Mouse (Mus musculus) 3T3-L1 (cell line): ENCODE results near the gene Prdx5.

Experiments
- DNase-seq: peaks from one replicate; pipeline ENCODE4 v3.0.0-alpha.2; 2015; ENCODE audit warnings: low read depth, low spot score

Prdx5 gene

DNA sequence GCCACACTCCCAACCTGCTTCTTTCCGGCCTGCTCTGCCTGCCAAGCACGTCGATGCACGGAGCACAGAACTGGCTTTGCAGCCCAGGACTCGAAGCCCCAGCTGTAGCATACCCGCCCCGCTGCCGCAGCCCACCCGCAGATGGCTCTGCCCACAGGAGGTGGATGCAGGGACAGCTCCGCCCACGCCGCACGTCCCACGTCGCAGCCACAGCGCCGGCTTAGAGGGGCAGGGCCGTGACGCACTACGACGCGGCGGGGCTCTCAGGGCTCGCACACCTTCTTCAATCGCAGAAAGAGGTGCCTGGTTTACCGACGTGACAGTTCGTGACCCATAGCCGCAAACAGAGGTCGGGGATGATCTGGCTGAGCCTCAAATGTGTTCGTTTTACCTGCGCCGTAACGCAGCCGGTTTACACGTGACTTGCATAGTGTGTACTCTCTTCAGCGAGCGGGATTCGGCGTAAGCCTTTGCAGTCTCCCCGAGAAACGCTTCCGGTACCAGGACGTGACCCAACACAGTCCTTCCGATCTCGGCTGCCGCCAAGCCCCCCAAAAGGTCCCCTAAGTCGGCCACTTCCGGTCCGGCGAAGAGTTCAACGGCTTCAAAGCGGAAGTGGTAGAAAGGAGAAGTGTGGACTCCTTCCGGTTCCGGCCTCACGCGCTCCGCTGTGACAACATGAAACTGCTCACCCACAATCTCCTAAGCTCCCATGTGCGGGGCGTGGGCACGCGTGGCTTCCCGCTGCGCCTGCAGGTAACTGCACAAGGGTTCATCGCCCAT is at the start of gene Prdx5, which contains the start of gene Trmt112:
TSS of gene Prdx5 (minus strand) at position 600 of the 783 bp plus-strand sequence.
TSS of gene Trmt112 (plus strand) at position 192 of the 783 bp plus-strand sequence.
- peak; percentile 98 for DNase-seq

DNA sequence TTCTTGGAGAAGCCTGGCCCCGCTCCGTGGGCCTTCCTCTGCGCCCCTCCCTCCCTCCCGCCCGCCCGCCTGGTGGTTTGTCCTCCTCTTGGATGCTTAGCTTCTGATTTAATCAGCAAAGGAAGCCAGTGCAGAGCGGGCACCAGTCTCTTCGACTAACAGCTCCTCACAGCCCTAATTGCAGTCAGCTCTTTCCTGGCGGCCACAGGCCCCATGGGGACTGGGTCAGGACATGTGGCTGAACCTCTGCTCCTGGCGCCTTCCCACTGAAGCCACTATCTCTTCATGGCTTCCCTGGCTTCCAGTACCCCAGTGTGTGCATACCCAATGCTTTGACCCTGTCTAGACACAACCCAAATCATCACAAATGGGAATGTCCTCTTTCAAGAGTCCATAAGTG is 46.6 kb upstream of the Prdx5 start:
- no peak for DNase-seq

DNA sequence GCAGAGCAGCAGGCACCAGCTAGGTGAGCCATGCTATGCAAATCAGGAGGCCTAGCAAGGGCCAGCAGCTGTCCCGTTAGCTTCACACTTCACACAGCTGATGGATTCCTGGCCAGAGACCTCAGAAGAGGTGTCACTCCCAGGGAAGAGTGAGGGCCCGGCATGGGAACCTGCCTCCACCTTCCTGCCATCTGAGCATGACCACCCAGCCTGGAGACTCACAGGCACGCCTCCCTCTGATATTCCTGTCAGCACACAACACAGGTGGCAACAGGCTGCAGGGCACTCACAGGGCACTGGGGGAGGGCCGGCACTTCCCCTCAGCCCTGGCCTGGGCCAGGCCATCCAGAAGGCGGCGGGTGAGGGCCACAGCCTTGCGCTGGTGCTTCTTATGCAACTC is 45.5 kb upstream of the Prdx5 start:
- DNase-seq = no peak

DNA sequence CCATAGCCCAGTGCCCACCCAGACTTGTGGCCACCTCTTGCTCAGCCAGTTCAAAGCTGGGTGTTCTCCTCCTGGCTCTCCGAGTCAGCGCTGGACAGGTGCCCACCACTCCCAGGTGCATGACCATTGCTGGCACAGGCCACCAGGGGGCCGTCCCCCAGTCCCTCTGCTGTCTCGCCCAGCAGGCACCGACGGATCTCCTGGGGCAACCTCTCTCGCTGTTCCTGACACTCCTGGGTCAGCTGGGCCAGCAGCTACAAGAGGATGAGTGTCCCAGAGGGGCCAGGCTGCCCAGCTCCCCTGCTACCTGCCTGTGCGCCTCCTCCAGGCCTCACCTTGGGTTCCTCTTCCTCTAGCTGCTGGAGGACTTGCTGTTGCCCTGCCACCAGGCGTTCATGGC is 44.1 kb upstream of the Prdx5 start:
- peak; percentile 63 for DNase-seq

DNA sequence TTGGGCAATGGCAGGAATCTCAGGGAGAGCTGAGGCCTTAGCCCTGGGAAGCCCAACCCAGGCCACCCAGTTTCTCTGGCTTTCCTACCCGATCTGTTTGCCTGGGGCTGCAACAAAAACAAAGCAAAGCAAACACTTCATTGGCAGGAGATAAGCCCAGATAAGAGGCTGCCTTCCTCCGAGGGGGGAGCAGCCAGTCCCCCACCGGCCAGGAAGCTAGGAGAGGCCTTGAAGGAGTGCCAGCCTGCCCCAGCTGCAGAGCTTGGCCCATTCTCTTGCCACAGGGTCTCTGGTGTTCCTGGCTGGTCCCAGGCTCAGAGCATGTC is 42.8 kb upstream of the Prdx5 start:
- DNase-seq = no peak

DNA sequence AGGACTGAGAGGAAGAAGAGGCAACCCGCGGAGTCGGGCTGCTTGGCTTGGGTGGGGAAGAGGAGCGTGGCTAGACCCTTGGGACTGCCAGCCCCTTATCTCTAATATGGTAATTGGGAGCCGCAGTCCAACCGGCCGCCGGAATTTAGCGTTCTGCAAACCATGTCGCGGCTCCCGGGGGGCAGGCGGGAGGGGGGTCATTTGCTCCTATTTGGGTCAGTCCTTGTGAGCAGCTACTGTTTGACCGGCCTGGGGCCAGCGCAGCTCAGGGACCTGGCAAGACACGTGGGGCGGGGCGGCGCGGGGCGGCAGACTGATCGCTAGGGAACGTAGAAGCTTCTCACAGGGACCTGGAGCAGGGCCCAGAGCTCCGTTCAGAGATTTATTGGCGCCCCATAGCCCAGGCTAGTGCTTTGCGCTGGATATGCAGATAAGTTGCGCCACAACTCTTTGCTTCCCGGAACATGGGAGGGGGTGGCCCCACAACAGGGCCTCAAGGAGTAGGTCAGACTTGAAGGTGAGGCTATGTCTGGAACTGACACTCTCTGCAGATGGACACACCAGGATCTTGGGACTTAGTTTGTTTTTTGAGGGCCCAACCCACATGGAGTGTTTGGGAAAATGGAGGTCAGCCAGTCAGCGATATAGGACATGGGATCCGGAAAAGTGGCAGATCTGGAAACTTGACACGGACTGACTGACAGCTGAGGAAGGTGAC is 42.2 kb upstream of the Prdx5 start:
- DNase-seq = peak; percentile 89

DNA sequence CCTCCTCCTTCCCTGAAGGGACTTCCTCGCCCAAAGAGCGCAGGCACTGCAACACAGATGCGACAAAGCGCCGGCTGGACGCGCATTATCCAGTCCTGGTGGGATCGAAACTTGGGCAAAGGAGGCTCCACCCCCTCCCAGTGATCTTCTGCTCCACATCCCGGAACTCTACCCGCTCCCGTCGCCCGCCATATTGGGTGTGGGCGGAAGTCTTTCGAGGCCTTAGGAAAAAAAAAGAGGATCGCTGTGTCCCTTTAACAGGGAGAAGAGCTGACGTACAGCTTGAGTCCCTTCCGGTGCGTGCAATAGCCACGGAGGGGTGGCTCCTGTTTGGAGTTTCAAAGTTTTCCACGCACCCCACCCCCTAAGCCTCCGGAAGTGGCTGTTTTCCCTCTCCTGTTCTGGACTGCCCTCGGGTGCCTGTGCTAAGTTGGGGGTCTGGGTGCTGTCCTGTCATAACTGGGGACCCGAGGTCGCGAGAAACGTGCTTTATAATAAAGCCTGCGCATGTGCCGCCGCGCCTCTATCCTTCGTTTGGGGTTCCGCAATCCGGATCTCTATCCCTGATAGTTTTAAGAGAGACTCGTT is 41.6 kb upstream of the Prdx5 start:
- DNase-seq = peak; percentile 99

DNA sequence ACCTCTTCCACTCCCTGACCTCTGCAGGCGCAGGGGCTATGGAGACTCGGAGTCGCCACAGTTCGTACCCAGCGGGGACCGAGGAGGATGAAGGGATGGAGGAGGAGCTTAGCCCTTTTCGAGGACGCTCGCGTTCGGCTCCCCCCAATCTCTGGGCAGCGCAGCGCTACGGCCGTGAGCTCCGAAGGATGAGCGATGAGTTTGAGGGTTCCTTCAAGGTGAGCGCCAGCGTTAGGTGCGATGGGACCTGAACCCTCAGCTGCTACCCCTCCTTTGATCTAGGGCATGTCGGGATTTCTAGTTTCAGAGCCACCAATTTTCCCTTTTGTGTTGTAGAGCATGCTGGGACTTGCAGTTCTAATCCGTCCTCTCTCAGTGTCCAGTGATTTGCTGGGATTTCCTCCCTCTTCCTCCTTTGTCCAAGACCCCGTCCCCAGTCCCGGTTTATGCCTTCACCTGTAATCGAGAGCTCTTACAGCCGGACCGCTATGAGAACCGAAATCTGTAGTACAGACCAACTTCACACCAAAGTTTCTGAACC is 40.8 kb upstream of the Prdx5 start:
- DNase-seq = peak; percentile 75

DNA sequence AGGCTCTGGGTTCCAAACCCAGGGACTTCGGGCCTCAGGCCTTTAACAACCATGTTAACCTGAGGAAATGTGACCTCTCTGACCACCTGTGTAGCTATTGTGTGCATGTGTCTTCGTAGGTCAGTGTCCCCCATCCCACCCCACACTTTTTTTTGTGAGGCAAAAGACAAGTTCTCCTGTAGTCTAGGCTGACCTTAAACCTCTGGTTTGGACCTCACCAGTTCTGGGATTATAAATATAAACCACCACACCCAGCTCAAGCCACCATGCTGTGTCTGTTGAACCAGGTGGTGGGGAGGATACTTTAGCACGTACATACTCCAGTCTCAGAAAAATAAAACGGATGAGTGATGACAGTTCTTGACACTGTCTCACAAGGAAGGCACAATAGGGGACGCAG is 40.0 kb upstream of the Prdx5 start:
- no peak for DNase-seq

DNA sequence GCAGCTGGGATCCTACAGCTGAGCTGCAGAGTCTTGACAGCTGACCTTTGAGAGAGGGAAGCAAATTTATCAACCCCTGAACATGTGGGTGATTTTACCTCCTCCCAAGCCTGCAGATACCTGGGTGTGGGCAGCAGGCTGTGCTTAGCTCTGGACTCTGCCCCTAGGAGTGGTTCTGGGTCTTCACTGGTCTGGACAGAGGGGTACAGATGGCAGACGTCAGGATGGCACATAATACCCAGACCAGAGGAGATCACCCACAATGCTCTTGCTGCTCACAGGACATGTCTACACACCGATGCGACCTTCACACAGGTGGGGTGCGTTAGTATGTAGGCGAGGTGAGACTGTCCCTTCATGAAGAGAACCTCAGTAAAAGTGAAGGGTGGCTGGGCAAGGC is 39.6 kb upstream of the Prdx5 start:
- peak; percentile 29 for DNase-seq

DNA sequence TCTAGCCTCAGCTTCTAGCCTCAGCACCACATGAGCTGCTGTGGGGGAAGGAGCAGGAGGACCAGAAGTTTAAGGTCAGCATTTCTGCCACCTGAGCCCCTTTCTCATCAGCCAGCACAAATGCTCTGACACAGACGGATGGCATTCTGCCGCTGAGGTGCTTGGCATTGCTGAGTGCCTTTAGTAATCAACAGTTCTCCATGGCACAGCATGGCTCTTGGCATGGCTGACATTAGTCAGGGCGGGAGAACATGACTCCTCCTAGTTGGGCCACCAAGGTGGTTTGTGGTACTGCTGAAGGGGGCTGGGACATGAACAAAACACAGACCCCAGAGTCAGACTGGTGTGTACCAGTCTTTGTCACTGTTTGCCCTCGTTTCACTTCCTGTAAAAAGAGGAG is 38.3 kb upstream of the Prdx5 start:
- DNase-seq = no peak

DNA sequence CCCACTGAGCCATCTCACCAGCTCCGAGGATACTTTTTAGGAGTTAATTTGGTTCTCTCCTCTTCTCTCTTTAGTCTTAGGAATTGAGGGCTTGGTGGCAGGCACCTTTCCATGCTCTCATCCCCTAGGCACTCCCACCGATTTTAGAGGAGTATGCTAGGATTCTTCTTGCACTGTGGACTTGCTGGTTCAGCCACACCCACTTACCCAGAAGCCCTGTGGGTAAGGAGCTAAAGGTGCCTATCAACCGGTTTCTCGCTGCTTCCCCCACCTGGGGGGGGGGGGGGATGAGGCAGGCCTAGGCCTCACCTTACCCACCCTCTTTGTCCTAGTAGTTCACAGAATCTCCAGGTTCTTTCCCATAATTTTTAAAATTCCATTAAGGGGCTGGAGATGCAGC is 37.8 kb upstream of the Prdx5 start:
- DNase-seq = no peak

DNA sequence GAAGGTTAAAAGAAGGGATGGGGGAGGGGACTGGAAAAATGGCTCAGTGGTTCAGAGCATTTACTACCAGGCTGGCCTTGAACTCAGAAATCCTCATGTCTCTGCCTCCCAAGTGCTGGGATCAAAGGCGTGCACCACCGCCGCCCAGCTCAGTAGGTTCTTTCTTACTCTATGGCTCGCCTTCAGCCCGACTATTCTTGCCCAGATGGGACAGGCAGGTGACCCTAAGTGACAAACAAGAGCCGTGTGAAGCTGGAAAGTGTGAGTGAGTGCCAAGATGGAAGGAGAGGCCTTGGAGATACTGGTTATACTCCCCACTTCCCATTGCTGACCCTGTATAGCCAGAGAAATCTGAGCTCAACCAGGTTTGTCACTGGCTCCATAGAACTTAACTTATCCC is 33.8 kb upstream of the Prdx5 start:
- DNase-seq = no peak

DNA sequence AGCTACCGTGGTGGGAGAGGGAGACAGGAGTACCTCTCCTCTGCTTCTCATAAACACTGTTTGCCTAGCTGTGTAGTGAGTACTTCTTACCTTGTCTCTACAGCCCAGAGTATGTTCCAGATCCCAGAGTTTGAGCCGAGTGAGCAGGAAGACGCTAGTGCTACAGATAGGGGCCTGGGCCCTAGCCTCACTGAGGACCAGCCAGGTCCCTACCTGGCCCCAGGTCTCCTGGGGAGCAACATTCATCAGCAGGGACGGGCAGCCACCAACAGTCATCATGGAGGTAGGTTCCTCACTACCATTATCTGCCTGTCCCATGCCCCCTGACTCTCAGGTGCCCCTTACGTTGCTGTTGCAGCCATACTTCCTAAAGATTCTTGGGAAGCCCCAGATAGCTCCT is 32.9 kb upstream of the Prdx5 start:
- no peak for DNase-seq

DNA sequence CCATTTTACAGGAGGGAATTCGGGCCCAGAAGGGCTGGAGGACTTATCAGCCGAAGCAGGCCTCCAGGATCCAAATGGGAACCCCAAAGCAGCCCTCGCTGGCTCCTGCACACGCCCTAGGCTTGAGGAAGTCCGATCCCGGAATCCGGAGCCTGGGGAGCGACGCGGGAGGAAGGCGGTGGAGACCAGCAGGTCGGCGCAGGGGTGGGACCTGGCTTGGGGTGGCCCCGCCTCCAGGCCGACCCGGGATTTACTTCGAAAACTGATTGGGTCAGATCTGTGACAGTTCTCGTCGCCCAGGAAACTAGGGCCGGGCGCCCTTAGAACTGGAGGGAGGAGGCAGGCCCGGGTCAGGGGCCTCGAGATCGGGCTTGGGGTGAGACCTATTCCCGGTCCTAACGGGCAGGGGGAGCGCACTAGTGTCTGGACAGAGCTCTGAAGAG is 32.4 kb upstream of the Prdx5 start, which contains the start of gene Gpr137:
TSS of gene Gpr137 (minus strand) at position 232 of the 443 bp plus-strand sequence.
- DNase-seq = peak; percentile 97

DNA sequence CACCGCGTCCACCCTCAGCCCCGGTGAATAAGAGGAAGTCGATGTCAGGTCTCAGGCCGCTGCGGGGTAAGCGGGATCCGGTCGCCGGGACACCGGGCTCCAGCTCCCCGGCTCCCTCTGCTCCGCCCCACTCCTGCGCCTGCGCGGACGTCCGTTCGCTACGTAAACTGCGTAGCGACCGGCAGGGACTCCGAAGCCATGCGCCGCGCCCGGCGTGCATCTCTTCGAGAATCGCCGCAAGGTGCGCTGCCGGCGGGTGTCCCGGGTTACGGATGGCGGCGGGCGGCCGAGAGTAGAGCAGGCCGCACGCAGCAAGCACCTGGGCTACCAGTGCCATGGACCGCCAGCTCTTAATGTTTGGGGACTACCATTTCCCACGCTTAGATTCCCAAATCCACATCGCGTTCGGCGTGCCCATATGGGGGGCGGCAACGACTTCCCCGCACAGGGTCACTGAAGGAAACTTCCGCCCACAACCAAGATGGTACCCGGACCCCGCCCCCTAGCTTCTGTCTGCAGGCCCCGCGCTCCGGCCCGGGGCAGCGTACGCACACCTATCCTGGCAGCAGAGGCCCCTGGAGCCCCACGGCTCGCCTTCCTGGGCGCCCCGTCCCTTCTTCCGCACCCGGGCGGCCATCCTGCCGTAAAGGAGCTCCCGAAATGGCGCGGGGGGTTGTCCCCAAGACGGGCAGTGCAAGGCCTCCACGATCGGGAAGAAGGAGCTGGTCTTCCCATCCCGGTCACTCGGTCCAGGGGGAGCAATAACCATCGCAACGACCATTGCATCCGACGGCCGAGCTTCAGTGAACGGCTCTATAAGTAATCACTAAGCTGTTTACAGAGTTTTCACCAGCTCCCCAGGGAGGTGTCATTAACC is 31.7 kb upstream of the Prdx5 start, which contains the start of gene Bad:
TSS of gene Bad (plus strand) at position 490 of the 877 bp plus-strand sequence.
- peak; percentile 90 for DNase-seq

DNA sequence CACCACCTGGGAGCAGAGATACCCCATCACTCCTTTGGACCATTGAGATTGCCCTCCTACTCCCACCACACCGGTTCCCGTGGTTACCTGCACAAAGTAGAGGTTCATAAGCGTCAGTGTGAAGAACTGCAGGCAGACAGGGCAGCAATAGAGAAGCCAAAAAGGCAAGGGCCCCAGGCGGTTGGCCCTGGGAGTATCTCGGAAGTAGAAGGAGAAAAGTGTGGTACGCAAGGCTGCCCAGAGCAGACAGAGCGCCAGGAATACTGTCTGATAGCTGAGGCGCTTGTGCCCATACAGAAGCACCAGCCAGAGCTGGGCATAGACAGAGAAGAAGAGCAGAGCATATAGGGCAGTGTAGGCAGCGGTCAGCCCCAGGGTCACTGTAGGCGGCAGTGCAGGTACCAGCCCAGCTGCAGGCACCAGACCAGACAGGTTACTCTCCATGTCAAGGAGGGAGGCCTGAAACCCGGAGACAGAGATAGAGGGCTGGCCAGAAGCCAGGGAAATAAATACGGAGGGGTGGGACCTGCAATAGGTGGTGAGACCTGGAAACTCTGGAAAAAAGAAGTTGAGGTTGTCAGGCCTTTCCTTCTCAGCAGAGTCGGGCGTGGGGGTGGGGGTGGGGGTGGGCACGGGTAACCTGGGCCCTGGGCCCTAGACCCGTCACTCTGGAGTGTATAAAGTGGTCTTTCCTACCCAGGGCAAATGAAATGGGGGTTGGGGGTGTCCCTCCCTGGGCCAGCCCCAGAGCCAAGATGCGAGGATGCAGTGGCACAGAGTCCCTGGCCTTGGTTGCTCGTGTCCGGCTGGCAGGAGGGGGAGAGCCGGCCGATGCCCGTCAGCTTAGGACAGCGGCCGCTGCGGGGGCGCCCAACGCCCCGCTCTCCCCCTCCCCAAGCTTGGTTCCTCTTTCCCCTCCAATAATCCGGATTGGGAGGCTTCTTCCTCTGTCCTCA is 30.8 kb upstream of the Prdx5 start:
- peak; percentile 31 for DNase-seq

DNA sequence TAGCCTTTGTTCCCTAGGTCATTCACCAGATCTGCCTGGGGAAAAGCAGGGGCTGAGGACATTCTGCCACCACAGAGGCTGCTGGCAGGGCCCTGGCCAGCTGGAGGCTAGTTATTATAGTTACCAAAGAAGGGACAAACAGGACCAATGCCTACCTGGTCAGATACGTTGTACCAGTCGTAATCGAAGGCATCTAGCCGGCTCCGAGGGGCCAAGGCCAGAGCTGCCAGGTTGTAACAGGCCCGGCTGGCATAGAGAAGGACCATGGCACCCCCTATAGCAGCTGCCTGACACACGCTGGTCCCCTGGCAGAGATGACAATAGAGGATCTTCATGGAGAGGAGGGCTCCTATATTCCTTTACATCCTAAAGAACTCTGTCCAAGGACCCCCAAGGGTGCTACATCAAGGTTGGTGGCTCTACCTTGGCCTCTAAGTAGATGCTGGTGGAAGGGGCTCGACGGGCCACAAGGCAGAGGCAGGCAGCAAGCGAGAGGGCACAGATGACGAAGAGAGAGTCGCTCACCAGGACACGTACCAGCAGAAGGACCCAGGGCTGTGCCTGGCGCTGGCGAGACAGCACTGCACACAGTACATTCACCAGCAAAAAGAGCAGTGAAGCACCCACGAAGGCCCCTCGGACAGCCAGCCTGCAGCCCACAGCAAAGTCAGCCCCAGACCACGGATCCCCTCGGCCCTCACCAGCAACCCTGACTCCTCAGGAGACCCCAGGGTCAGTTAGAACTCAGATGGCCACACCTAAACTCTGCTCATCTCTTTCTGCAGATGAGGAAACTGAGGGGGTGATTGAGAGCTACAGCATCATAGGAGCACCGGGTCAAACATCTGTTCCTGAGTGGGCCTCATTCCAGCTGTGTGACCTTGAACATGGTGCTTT is 29.4 kb upstream of the Prdx5 start:
- no peak for DNase-seq
